Mouse (Mus musculus): ENCODE results near the gene Vps51. TPM values are rescaled to one million over a fixed set of nuclear protein-coding genes. Genes with fewer than 3 reads are reported as not detected.

Gene Vps51
- polyA plus RNA-seq, 1 experiment from 2014 or later = 59.1 TPM

DNA sequence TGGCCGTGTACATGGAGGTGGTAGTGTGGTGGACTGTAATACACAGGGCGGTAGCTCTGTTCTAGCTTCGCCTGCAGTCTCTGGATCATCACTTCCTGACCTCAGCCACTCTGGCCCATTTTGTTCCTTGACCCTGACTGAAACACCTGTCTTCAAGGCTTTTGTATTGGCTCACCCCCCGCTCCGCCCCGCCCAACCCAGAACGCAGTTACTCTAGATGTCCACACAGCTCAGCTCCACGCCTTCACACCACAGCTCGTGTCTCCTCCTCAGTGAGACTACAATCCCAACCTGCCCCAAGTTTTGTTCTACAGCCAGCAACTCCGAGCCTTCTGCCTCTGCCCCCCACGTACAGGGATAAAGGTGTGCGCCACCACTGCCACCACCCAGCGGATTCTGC, 11.8 kb upstream of the Vps51 start:
- H3K9me3 ChIP-seq (ENCODE audit: control insufficient read depth, low read length) = no peaks in the 10 kb centered on the region
- H3K27me3 ChIP-seq (ENCODE audit: control insufficient read depth, insufficient read depth, low read length) = no peaks in the 10 kb centered on the region

DNA sequence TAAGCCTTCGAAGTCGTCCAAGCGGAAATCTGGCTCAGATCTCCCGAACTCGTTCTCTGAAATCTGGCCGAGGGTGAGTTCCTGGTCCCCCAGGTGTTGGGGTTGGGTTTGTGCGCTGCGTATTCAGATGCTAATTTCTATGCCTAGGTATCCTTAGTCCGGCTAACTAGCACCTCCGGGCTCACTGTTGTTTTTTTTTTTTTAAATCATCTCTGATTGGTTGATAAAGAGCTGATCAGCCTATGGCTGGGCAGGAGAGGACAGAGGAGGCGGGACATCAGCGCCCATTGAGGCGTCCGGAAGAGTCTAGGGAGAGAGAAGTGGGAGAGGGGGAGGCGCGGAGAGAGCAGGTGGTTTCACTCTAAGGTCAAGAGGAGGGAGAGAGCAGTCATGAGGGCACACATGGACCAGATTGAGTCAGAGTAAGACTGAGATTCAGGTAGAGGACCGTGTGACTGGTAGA, 8.4 kb upstream of the Vps51 start:
- ATAC-seq (ENCODE audit: insufficient read depth, low FRiP score, low TSS enrichment) (peak; percentile 78), DNase-seq (ENCODE audit: low spot score) (peak; percentile 78)
- Histone ChIP-seq H3K27me3 (ENCODE audit: control insufficient read depth, insufficient read depth, low read length) (no peaks in the 10 kb centered on the region), H3K36me3 (ENCODE audit: control insufficient read depth, insufficient read depth, low read length) (peaks cover 9% of the 10 kb centered on the region), H3K4me1 (ENCODE audit: control insufficient read depth, insufficient read depth, low read length) (peaks cover 6% of the 10 kb centered on the region), H3K27ac (ENCODE audit: low read depth, low read length) (no peak overlapping the region), H3K4me3 (ENCODE audit: low read depth, low read length) (peak overlapping the region; percentile 84), H3K9ac (ENCODE audit: low read length) (peak overlapping the region; percentile 53), H3K4me2 (ENCODE audit: low read depth) (peak overlapping the region; percentile 90), H3K9me3 (ENCODE audit: control insufficient read depth, low read length) (no peaks in the 10 kb centered on the region)
- WGBS = under 1% methylated on average over 17 of the region's 17 CpGs

More for the DNA sequence above, 11.8 kb upstream of the Vps51 start:
- 97% methylated on average over 13 of the region's 13 CpGs for WGBS
- no peak overlapping the region for H3K4me2 ChIP-seq (ENCODE audit: low read depth)
- H3K27ac ChIP-seq (ENCODE audit: low read depth, low read length) = no peak overlapping the region
- peaks cover 10% of the 10 kb centered on the region for H3K36me3 ChIP-seq (ENCODE audit: control insufficient read depth, insufficient read depth, low read length)
- no peak for ATAC-seq (ENCODE audit: insufficient read depth, low FRiP score, low TSS enrichment)
- no peak overlapping the region for H3K4me3 ChIP-seq (ENCODE audit: low read depth, low read length)
- H3K9ac ChIP-seq (ENCODE audit: low read length) = no peak overlapping the region
- peaks cover 5% of the 10 kb centered on the region for H3K4me1 ChIP-seq (ENCODE audit: control insufficient read depth, insufficient read depth, low read length)
- DNase-seq (ENCODE audit: low spot score) = no peak

DNA sequence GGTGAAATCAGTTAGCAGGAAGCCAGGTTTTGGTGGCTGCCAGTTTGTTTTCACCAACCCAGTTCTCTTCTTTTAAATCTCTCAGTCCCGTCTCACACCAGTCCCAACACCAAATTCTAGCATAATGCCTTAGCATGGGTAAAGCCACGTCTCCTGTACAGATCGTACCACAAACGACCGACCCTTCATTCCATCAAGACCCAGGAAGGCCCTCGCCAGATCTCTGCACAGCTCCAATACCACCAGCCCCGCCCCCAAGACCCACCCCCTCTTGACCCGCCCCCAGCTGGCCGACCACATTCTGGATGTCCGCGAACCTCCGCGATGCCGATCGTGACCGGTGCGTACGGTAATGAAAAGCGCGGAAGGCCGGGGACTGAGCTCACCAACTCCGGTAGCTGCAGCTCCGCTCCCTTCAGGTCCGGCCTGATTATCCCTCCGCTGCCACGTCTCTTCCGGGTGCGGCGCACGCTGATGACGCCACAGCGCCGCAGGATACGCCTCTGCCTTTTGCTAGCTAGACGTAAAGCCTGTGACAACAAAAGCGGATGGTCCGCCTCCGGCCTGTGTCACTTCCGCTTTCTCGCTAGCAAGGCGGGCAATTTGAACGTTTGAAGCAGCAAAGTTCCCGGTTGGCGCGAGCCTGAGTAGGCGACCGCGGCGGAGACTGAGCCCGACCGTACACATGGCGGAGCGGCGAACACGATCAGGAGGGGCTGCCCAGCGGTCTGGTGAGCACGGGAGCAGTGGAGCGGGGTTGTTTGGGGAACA, 7.6 kb upstream of the Vps51 start, which contains the start of the genes Zfpl1 and Cdca5:
Gene Zfpl1, minus strand, starts transcription at position 479 of the 771 bp plus-strand sequence.
Gene Cdca5, plus strand, starts transcription at position 506 of the 771 bp plus-strand sequence.
- no peak within 1 kb of the TSS for H3K27ac ChIP-seq (ENCODE audit: low read depth, low read length)
- peaks cover 6% of the 10 kb centered on the region for H3K4me1 ChIP-seq (ENCODE audit: control insufficient read depth, insufficient read depth, low read length)
- under 1% methylated on average over 58 of the region's 58 CpGs for WGBS
- H3K9ac ChIP-seq (ENCODE audit: low read length) = peak within 1 kb of the TSS; percentile 72
- peak within 1 kb of the TSS; percentile 90 for H3K4me2 ChIP-seq (ENCODE audit: low read depth)
- DNase-seq (ENCODE audit: low spot score) (peak; percentile 99), ATAC-seq (ENCODE audit: insufficient read depth, low FRiP score, low TSS enrichment) (peak; percentile 86)
- no peaks in the 10 kb centered on the region for H3K27me3 ChIP-seq (ENCODE audit: control insufficient read depth, insufficient read depth, low read length)
- H3K36me3 ChIP-seq (ENCODE audit: control insufficient read depth, insufficient read depth, low read length) = peaks cover 5% of the 10 kb centered on the region
- peak within 1 kb of the TSS; percentile 84 for H3K4me3 ChIP-seq (ENCODE audit: low read depth, low read length)
- no peaks in the 10 kb centered on the region for H3K9me3 ChIP-seq (ENCODE audit: control insufficient read depth, low read length)

DNA sequence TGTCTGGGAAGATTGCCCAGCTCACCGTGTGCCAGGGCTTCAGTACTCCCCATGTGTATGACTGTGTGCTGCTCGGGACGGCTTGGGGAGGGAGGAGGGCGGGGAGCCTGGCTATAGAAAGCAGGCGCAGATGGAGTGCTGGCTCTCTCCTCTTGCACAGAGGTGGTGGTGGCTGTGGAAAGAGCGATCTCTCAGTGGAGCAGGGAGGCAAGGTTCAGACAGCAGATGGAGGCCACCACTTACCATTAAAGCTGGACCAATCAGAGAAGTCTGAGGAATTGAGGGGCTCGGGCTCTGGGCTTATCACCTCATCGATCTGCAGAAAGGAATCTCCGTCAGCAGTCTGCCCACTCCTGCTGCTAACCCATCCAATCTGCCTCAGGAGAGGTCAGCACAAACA, 5.1 kb upstream of the Vps51 start, which contains the start of gene Gm28374:
Gene Gm28374, minus strand, starts transcription at position 101 of the 400 bp plus-strand sequence.
- H3K36me3 ChIP-seq (ENCODE audit: control insufficient read depth, insufficient read depth, low read length) = peaks cover 3% of the 10 kb centered on the region
- no peak within 1 kb of the TSS for H3K4me3 ChIP-seq (ENCODE audit: low read depth, low read length)
- no peak within 1 kb of the TSS for H3K4me2 ChIP-seq (ENCODE audit: low read depth)
- ATAC-seq (ENCODE audit: insufficient read depth, low FRiP score, low TSS enrichment) (no peak), DNase-seq (ENCODE audit: low spot score) (no peak)
- H3K9ac ChIP-seq (ENCODE audit: low read length) = no peak within 1 kb of the TSS
- peaks cover 6% of the 10 kb centered on the region for H3K4me1 ChIP-seq (ENCODE audit: control insufficient read depth, insufficient read depth, low read length)
- no peaks in the 10 kb centered on the region for H3K9me3 ChIP-seq (ENCODE audit: control insufficient read depth, low read length)
- 94% methylated on average over 9 of the region's 9 CpGs for WGBS
- H3K27ac ChIP-seq (ENCODE audit: low read depth, low read length) = no peak within 1 kb of the TSS
- no peaks in the 10 kb centered on the region for H3K27me3 ChIP-seq (ENCODE audit: control insufficient read depth, insufficient read depth, low read length)

DNA sequence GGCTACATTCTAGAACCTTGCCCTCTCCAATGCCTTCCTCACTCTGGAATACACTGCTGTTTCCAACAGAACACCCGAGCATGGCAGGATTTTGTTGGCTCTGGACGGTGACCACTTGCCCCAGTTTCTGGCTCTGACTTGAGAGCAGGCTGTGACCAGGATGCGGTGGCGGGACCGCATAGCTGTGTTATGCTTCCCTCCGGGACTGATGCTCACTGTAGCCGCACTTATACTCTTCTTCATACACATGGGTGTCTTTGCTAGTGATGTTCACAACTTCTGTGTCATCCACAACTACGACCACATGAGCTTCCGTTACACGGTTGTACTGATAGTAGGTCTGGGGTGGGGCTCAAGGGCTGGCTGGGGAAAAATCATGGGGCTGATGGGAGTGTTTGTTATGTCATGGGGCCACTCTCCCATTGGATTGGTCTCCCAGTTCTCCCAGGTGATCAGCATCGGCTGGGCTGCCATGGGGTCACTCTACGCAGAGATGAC, 3.0 kb upstream of the Vps51 start, which contains the start of gene Tmem262:
Gene Tmem262, plus strand, starts transcription at position 51 of the 498 bp plus-strand sequence.
- no peak within 1 kb of the TSS for H3K9ac ChIP-seq (ENCODE audit: low read length)
- H3K4me1 ChIP-seq (ENCODE audit: control insufficient read depth, insufficient read depth, low read length) = peaks cover 13% of the 10 kb centered on the region
- 92% methylated on average over 12 of the region's 12 CpGs for WGBS
- no peak within 1 kb of the TSS for H3K4me2 ChIP-seq (ENCODE audit: low read depth)
- ATAC-seq (ENCODE audit: insufficient read depth, low FRiP score, low TSS enrichment) (no peak), DNase-seq (ENCODE audit: low spot score) (no peak)
- H3K9me3 ChIP-seq (ENCODE audit: control insufficient read depth, low read length) = no peaks in the 10 kb centered on the region
- H3K27ac ChIP-seq (ENCODE audit: low read depth, low read length) = no peak within 1 kb of the TSS
- no peak within 1 kb of the TSS for H3K4me3 ChIP-seq (ENCODE audit: low read depth, low read length)
- peaks cover 3% of the 10 kb centered on the region for H3K36me3 ChIP-seq (ENCODE audit: control insufficient read depth, insufficient read depth, low read length)
- no peaks in the 10 kb centered on the region for H3K27me3 ChIP-seq (ENCODE audit: control insufficient read depth, insufficient read depth, low read length)

DNA sequence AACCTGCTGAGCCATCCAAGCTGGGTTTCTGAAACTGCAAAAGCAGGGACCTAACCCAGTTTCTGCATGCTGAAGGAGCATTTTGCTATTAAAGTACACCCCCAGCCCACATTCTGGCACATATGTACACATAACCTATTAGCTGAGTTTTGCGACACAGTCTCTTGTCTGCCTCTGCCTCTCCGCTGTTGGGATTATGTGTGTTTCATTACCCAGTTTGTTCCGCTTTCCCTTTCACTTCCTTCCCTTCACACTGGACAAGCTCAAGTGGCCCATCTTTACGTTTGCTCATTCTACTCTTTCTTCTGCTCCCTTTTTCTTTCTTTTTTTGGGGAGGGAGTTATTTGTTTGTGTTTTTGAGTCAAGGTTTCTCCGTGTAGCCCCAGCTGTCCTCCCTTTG, 3.1 kb downstream of the Vps51 start:
- no peak overlapping the region for H3K9ac ChIP-seq (ENCODE audit: low read length)
- H3K4me3 ChIP-seq (ENCODE audit: low read depth, low read length) = no peak overlapping the region
- peaks cover 2% of the 10 kb centered on the region; the same call in 1 of the 2 replicates for H3K36me3 ChIP-seq (ENCODE audit: control insufficient read depth, insufficient read depth, low read length)
- no peak for DNase-seq (ENCODE audit: low spot score)
- no peak overlapping the region for H3K27ac ChIP-seq (ENCODE audit: low read depth, low read length)
- WGBS = 91% methylated on average over 5 of the region's 5 CpGs
- no peaks in the 10 kb centered on the region for H3K27me3 ChIP-seq (ENCODE audit: control insufficient read depth, insufficient read depth, low read length)
- no peak overlapping the region for H3K4me2 ChIP-seq (ENCODE audit: low read depth)
- H3K9me3 ChIP-seq (ENCODE audit: control insufficient read depth, low read length) = no peaks in the 10 kb centered on the region
- H3K4me1 ChIP-seq (ENCODE audit: control insufficient read depth, insufficient read depth, low read length) = peaks cover 7% of the 10 kb centered on the region
- no peak for ATAC-seq (ENCODE audit: insufficient read depth, low FRiP score, low TSS enrichment)

DNA sequence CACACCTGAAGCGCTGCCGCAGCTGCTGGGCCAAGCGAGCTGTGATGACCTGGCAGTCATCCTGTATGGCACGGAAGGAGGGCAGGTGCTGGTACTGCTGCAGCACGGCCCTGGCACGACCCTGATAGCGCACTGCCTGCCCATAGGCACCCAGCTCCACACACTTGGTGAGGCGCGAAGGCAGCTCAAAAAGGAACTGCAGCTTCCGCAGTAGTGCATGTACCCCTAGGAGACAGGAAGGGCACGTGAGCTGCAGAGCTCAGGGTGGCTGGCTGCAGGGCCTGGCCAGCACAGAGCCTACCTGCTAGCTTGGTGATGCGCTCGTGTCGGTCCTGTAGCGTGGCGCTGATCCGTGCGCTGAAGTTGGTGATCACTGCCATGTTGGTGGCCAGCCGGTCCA, 5.8 kb downstream of the Vps51 start:
- 92% methylated on average over 19 of the region's 19 CpGs for WGBS
- Histone ChIP-seq H3K4me1 (ENCODE audit: control insufficient read depth, insufficient read depth, low read length) (peaks cover 15% of the 10 kb centered on the region), H3K4me3 (ENCODE audit: low read depth, low read length) (no peak overlapping the region), H3K9ac (ENCODE audit: low read length) (no peak overlapping the region), H3K4me2 (ENCODE audit: low read depth) (no peak overlapping the region), H3K9me3 (ENCODE audit: control insufficient read depth, low read length) (no peaks in the 10 kb centered on the region), H3K27me3 (ENCODE audit: control insufficient read depth, insufficient read depth, low read length) (no peaks in the 10 kb centered on the region), H3K27ac (ENCODE audit: low read depth, low read length) (no peak overlapping the region), H3K36me3 (ENCODE audit: control insufficient read depth, insufficient read depth, low read length) (peaks cover 2% of the 10 kb centered on the region; the same call in 1 of the 2 replicates)
- ATAC-seq (ENCODE audit: insufficient read depth, low FRiP score, low TSS enrichment) (no peak), DNase-seq (ENCODE audit: low spot score) (no peak)

DNA sequence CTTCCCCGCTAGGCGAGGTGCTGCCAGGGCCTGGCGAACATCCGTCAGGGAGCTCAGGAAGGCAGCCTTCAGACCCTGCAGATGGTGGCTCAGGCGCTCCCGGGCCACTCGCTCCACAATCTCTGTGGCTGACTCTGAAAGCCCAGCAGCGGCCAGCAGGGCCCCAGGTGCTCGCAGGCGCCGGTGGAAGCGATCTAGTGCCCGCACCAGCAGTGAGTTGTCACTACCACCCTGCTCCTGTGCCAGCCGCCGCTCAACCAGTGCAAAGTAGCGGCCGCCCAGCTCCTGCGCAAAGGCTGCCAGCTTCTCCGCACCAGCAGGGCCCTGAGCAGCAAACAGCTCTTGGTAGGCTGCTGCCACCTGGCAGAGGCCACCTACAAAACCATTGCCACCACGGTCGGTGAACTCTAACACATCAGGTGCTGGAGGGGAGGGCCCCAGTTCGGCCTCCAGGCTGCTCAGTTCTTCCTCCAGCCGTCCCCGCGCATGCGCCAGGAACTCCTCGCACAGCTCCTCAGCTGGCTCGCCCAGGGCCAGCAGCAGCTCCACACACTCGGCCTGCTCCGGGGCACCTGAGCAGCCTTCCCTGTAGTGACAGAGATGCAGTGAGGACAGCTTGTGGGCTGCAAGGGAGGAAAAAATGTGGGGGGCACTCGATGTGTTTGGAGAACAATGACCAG, 6.3 kb downstream of the Vps51 start:
- H3K27ac ChIP-seq (ENCODE audit: low read depth, low read length) = no peak overlapping the region
- no peak overlapping the region for H3K4me2 ChIP-seq (ENCODE audit: low read depth)
- 91% methylated on average over 31 of the region's 31 CpGs for WGBS
- ATAC-seq (ENCODE audit: insufficient read depth, low FRiP score, low TSS enrichment) = no peak
- peaks cover 2% of the 10 kb centered on the region; the same call in 1 of the 2 replicates for H3K36me3 ChIP-seq (ENCODE audit: control insufficient read depth, insufficient read depth, low read length)
- no peaks in the 10 kb centered on the region for H3K9me3 ChIP-seq (ENCODE audit: control insufficient read depth, low read length)
- no peak overlapping the region for H3K4me3 ChIP-seq (ENCODE audit: low read depth, low read length)
- peaks cover 14% of the 10 kb centered on the region for H3K4me1 ChIP-seq (ENCODE audit: control insufficient read depth, insufficient read depth, low read length)
- no peak for DNase-seq (ENCODE audit: low spot score)
- no peak overlapping the region for H3K9ac ChIP-seq (ENCODE audit: low read length)
- no peaks in the 10 kb centered on the region for H3K27me3 ChIP-seq (ENCODE audit: control insufficient read depth, insufficient read depth, low read length)

All from neural tube, embryonic 11.5 days (tissue).